Mouse (Mus musculus) frontal cortex, adult 2 months (tissue): ENCODE measurements around the gene Inpp5f. TPM values are rescaled to one million over a fixed set of nuclear protein-coding genes. Genes with fewer than 3 reads are reported as not detected.
"Not testable (repeated sequence)": the region's sequence is repeated elsewhere in the genome, so short reads cannot be mapped to it uniquely, and the experiment has no call there.

Experiments used
- DNase-seq, 2 experiments: peaks; one replicate each; pipeline ENCODE4 v3.0.0; 2022; ENCODE audit warnings: low spot score in 1 of 2; ENCODE audit errors: extremely low spot score in 1 of 2
- polyA plus RNA-seq: library from polyadenylated mRNA; depleted of rRNA; stranded (reverse); fragments of >200 nt; gene quantifications from 2 replicates; pipeline ENCODE4 v1.2.3, GENCODE M21; 2012

Inpp5f gene
- polyA plus RNA-seq, 1 experiment = 65.0 TPM

DNA sequence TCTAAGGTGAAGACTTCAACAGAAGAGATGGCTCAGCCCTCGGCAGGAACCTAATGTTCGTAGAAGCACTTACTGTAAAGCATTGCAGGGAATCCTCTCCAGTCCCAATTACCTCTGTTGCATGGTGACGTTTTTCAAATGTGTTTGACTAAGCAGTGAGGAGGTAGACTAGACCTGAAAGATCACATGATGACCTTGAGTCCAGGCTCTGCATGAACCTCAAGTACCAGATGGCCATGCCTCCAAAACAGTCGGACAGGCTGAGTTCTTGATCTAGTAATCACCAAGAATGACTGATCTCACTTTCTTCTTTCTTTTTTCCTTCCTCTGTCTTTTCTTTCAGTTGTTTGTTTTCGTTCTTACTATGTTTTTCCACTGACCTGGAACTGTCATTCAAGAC is 31.3 kb downstream of the Inpp5f start:
- DNase-seq = no peak

DNA sequence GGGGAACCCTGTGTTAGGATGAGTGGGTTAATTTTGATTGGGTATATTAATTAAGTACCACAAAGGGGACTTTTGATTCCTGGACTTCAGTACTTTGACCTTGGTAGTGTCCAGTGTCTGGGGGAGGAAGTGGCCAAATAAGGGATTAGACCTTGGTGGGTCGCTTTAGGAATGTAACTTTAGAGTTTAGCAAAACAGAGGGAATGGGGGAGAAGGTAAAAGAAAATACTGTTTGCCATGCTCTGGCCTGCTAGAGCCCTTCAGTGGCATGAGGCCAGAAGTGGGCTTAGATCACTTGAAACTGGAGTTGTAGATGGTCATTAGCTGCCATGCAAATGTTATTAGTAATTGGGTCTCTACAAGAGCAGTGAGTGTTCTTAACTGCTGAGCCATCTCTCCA is 45.8 kb downstream of the Inpp5f start:
- no peak for DNase-seq

DNA sequence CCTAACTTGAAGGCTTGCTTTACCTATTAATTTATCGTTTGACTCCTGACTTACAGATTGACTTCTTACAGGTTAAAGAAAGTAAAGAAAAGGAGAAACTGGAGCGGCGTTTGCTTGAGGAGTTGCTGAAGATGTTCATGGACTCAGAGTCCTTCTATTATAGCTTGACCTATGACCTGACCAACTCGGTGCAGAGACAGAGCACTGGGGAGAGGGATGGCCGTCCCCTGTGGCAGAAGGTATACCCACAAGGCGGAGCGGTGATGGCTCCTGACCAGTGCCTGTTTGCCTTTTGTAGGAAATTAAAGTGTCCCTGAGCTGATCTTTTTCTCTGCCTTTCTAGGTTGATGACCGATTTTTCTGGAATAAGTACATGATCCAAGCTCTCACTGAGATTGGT is 52.8 kb downstream of the Inpp5f start:
- no peak for DNase-seq

DNA sequence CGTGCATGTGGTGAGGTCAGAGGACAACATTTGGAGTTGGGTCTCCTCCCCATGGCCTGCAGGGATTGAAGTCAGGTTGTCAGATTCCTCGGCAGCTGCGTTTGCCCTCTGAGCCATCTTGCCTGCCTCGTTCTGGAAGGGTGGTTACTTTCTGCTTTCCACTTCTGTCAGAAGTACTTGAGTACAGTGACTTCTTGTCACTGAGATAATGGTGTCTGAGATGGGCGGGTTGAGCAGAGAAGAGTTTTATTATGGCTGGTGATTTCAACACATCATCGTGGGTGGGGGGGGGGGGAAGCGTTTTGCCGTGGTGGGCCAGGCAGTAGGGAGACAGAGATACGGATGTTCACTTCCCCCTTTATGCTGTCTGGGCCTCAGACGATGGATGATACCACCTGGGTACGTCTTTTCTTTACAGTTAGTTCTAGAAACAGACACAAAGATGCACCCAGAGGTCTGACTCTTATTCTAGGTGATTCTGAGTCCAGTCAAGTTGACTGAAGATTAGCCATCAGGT is 53.8 kb downstream of the Inpp5f start:
- no peak for DNase-seq

DNA sequence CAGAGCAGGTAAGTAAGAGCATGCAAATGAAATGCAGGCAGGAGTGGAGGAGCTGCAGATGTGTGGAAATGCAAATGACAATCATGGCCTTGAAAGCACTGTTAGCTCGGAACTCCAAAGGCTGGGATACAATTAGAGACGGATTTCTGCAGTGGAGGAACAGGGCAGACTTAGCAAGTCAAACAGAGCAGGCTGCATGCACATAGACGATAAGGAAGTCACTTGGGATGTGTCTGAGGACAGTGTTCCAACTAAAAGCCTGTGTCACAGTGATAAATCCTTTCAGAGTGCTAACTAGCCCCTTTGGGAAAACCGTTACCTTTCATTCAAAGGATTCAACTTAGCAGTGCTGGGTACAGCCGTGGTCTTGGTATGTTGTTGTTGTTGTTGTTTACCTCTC is 56.7 kb downstream of the Inpp5f start:
- no peak for DNase-seq

DNA sequence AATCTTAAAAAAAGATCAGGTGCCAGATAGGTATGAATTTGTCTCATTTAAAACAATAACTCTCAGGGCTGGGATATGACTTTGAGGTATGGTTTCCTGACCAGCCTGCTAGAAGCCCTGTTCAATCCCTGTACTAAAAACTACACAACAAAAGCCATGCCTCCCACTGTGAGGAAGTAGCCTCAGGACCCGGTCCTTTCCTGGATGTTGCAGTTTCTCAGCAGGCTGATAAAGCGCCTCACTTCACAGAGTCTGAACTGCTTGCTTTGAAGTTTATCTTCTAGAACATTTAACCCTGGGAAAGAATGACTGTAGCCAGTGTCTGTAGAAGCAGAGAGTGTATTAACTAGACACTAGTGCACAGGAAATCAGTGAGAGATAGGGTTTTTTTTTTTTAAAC is 57.7 kb downstream of the Inpp5f start:
- DNase-seq = no peak

DNA sequence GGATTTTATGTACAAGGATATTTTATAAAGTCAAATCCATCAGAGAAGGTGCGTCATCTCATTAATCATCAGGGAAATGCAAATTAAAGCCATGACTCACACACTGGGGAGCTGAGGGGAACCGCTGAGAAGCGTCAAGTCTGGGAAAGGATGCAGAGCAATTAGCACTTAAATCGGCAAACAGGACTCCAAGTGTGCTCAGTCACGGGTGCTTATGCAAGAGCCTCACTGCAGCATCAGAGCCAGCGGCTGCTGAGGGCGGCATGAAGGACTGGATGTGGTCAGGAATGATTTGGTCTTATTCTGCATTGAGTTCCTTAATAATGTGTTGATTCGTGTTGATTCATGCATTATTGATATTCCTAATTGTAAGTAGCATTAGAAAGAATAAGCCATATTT is 60.8 kb downstream of the Inpp5f start:
- peak; percentile 69 to 81 for DNase-seq

DNA sequence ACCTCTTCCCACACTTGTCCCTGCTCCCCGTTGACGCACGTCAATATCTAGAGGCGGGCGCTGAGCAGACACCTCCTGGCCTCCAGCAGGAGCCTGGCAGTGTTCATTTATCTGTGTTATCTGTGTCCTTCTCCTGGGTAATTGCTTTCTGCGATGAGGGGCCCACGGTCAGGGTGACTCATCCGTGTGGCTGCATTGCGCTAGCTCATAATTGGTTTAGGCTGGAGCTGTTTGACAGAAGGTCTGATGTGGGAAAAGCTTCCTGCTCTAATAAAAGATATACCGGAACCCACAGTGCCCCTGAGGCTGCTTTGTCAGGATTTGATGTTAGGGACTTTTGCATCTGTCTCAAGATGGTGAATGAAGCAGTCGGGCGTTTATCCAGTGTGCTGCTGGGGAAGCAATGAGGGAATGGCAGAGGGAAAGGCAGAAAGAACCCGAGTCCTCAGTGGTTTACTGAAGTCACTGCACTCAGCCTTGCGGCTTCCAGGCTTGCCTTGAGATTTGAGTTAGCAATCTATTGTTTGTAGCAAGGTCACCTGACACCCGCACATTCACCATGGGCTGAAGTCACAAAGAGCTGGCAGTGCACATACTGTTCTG is 61.4 kb downstream of the Inpp5f start:
- peak in 1 of 2 experiments; percentile 43 for DNase-seq

DNA sequence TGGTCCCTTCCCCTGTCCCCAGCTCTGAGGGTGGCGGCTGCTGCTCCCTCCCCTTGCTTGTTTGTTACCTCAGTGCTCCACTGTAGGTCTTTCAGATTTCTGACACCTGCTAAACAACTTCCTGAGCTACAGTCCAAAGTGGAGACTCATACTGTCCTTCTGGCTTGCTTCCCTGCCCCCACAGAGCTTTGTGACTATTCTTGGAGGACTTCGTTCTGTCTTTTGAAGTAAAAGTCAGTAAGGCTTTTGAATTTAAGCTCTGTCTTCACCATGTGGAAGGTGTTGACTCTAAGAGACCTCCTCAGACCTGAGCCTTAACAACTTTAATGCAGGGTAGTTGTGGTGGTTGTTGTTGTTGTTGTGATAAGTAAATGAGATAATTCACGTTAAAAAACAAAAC is 67.4 kb downstream of the Inpp5f start:
- DNase-seq = no peak

DNA sequence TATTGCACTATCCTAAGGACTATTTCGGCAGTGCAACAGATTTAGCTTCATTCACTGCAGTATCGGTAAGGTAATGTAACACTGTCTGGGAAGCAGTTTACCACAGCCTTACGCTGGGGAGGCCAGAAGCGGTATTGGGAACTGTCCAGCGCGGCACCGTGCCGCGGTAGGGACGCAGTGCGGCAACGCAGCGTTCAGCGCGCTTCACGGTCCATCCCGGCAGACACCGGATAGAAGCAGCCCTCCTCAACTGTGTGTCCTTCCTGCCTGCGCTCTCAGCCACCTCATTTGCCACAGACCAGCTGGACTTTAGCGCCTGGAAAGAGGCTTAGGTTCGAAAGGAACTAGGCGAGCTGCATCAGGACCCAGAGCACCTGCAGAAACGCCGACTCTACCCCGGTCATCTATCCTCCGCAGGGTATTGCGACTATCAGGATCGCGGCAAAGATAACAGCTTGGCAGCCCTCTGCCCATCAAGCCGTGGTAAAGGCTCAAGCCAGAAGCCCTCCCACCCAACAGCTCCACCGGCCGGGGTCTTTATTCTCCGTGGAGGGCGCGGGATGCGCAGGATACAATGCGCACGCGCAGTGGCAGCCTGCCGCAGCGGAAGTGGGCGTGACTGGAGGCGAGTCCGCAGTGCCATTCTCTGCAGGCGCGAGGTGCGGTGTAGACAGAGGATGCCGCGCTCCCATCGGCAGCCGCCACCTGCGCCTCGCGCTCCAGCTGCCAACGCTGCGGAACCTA is 76.9 kb downstream of the Inpp5f start:
- peak; percentile 48 to 88 for DNase-seq

DNA sequence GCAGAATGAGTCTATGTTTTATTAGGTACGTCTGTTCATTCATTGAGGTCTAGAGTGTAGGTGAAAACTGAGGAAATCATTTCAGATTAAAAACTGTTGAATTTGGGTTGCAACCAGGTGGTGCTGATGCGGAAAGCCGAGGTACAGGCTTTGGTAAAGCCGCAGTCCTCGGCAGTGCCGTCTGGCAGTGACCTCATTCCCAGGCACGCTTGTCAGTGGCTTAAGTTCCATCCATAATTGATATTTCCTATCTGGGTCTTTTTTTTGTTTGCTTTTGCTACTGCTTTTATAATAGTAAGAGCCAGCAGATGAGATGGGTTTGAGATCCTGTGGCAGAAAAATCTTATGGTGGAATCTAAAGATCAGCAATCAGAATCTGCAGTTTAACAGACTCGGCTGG is 78.2 kb downstream of the Inpp5f start:
- DNase-seq = no peak

DNA sequence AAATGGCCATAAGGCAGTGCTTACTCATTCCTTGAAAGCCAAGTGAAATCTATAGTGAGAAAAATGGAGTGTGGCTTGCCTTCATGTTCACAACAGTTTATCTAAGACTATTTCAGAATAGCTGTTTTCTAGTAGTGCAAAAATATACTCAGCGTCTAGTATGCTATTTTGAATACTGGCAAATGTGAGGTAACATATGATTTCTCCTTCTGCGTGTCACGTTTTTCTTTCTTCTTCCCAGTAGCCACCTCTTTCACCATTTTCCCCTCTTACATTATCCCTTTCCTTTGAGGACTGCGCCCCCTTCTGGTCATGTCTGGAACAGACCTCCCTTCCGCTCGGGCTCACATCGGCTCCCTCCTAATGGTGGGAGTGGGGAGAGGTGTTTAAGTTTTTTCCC is 78.9 kb downstream of the Inpp5f start:
- peak; percentile 89 to 99 for DNase-seq

DNA sequence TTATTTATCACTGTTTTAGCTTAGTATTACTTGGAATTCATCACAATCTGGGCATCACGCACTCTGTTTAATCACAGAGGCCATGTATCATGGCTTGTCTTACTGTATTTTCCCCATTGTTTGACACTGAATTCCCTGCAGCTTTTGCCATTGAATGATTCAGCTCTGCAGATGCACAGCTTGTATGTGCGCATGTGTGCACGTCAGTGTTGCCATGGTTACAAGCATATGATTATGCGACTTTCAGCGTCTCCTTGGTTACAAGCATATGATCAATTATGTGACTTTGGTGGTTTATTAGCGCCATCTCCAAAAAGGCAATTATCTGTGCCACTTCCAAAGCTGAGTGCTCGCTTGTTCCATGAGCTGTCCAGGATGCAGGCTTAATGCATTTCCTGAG is 79.7 kb downstream of the Inpp5f start:
- peak; percentile 86 to 92 for DNase-seq

DNA sequence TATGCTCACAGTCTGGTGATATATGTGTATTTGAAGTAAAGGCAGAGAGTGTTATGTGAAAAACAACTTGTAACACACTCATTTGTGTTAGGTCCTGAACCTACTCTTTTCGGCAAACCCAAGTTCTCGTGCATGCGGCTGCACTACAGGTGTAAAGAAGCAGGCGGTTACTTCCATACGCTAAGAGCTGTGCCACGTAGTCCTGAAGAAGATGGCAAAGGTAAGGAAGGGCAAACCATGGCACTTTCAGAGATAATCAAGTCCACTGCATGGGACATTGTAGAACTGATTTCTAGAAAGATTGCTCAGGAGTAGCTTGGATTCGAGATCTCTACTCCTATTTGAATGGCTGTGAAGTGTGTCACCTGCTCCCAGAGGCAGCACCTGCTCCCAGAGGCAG is 81.0 kb downstream of the Inpp5f start:
- no peak for DNase-seq

DNA sequence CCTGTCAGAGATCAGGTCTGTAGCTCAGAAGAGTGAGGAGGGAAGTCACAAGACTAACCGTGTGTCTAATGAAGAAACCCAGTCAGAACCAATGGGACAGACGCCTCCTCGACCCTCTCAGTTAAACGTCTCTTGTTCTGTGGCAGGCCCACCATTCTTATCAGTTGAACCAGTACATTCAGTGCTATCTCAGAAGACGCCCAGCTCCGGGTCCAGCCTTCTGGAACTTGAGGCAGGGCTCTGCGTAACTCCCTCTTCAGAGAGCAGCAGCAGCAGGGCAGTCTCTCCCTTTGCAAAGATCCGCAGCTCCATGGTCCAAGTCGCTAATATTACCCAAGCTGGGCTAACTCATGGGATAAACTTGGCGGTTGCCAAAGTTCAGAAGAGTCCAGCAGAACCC is 83.7 kb downstream of the Inpp5f start:
- no peak for DNase-seq

DNA sequence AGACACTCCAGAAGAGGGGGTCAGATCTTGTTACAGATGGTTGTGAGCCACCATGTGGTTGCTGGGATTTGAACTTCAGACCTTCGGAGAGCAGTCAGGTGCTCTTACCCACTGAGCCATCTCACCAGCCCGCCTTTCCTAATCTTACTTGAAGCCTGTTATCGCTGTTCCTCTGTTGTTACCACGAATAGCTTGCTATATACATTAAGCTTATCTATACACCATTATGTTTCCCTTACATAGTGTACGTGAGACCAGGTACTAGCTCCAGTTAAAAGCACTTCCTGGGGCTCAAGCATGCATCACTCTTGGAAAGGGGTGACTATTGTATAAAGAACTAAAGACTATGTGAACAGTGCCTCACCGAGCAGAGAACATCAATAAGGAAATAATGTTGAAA is 88.8 kb downstream of the Inpp5f start:
- not testable (repeated sequence) for DNase-seq

DNA sequence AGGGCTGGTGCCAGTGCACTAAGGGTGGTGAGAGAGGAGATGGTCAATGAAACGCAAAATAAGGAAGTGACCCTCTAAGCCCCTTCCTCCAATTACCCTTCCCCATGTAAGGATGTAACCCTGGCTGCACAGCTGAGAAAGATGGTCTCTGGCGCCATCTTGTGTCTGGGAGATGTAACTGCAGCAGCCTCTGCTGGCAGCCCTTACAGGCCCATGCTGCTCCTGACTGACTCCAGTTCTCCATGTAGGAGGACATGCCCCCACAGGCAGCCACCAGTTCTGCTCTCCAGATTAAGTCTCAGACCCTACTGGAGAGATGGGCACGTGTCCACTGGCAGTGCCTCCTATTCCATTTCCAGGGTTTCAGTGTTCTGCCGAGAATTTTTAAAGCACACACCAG is 94.6 kb downstream of the Inpp5f start:
- DNase-seq = peak; percentile 53 to 86

DNA sequence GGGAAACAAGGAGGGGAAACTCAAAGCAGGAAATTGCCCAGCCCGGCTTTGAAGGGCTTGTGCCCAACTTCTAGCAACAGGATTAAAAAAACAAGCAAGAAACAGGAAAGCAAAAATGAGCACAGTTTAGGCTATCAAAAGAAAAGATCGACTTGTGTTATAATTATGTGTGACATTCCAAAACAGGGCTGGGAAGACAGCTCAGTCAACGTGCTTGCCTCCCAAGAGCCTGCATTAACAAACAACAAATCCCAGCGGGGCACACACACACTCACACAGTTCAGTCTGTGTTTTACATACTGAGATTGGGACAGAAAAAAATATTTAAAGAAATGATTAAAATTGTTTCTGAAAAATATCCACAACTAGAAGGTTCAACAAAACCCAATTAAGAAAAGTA is 106.9 kb downstream of the Inpp5f start:
- DNase-seq = no peak

DNA sequence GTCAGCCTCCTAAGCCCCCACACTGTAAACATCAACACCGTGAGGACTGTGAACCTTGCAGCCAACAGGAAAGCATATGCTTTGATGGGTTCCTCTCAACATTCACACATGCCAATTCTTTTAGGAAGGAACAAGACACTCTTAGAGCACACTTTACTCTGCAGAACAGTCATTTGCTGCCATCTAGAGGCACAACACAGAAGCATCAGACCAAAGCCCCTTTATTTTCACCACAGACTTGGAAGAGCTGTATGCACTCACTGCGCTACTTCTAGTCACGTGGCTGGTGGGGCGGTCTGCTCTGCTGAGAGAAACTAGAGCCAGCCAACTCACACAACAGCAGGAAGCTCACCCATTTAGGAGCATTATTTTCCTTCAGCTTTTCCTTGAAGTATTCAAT is 113.6 kb downstream of the Inpp5f start:
- peak; percentile 82 to 89 for DNase-seq

DNA sequence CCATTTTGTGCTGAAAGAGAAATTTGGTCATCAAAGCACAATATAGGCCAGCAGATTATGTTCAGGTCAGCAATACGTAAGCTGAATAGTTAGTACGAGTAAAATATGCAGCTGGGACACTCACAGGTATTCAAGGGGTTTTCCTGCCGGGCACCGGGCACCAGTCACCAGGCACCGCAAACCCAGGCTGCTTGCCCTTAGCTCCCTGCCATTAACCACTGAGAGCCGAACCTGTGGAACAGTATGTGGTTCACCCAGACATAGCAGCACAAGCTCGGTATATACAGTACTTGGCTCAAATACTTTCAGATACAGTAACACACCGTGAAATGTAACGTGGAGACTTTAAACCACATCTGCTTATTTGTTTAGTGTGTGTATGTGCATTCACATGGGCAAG is 114.1 kb downstream of the Inpp5f start:
- DNase-seq = no peak

DNA sequence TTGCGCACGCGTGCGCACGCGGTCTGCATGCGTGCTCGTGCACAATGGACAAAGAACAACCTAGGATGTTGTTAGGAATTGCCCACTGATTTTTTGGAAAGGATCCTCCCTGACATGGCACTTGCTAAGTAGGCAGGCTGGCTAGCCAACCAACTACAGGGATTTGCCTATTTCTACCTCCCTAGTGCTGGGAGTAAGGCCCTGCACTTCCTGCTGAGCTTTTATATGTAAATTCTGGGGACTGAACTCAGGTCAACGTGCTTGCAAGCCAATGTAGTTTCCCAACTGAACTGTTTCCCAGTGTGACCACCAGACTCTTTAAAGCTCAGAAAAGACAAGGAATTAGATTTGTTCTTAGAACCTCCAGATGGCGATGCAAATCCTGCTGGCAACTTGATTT is 115.9 kb downstream of the Inpp5f start:
- no peak for DNase-seq

DNA sequence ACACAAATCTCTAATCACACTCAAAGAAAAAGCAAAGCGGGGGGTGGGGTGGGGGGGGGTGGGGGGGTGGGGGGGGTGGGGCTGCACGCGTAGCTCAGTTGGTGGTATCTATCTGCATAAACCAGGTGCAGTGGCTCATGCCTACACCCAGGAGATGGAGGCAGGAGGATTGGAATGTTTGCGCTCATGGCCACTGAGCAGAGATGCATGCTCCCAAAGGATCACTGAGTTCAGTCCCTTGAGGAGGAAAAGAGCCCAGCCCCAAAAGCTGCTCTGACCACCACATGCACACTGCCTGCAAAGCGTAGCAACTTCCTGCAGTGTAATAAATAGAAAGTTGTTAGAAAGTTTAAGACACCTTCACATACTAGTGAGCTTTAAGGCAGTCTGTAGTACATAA is 116.6 kb downstream of the Inpp5f start:
- DNase-seq = no peak
